Mouse (Mus musculus): ENCODE results near the gene Cradd. TPM values are rescaled to one million over a fixed set of nuclear protein-coding genes. Genes with fewer than 3 reads are reported as not detected.

The Cradd gene
- total and polyA plus RNA-seq, 3 experiments: 1.9 to 9.0 TPM; not detected in 1

- H3K36me3 ChIP-seq (ENCODE audit: control insufficient read depth in 1 of 2, insufficient read depth in 2 of 2, low read length in 2 of 2): peaks cover 0 to 6% of the 10 kb centered on the region in 2 experiments; a peak in 2 of 4 replicates
- no peaks in the 10 kb centered on the region for H3K9me3 ChIP-seq (replicated peaks; ENCODE audit: insufficient read depth, low read length)
- no peaks in the 10 kb centered on the region for H3K27me3 ChIP-seq (ENCODE audit: control insufficient read depth in 1 of 2, insufficient read depth in 2 of 2, low read length in 2 of 2)
- H3K79me2 ChIP-seq (ENCODE audit: control insufficient read depth, insufficient read depth, low read length, poor library complexity): no peaks in the 10 kb centered on the region
- peaks cover 4 to 9% of the 10 kb centered on the region in 2 experiments; a peak in 2 of 4 replicates for H3K4me1 ChIP-seq (ENCODE audit: control insufficient read depth in 1 of 2, insufficient read depth in 2 of 2, low read length in 2 of 2)
- H3K4me3 ChIP-seq (ENCODE audit: control insufficient read depth in 1 of 2, insufficient read depth in 1 of 2, low read depth in 2 of 2, low read length in 2 of 2): no peak overlapping the region
- TF ChIP-seq CTCF (IDR thresholded peaks at IDR 0.05 in 2 of 3, conservative IDR thresholded peaks at IDR 0.05 in 1 of 3; ENCODE audit: control insufficient read depth in 1 of 3, insufficient read depth in 1 of 3, low read depth in 2 of 3, low read length in 3 of 3, poor library complexity in 1 of 3, severe bottlenecking in 1 of 3) (no peak), SIN3A (IDR thresholded peaks at IDR 0.05; ENCODE audit: low read length) (no peak), UBTF (IDR thresholded peaks at IDR 0.05; ENCODE audit: borderline replicate concordance, insufficient read depth, low read depth, low read length) (no peak), NRF1 (IDR thresholded peaks at IDR 0.05; ENCODE audit: insufficient read depth, low read depth, low read length, poor library complexity, severe bottlenecking) (no peak), CHD1 (IDR thresholded peaks at IDR 0.05; ENCODE audit: low read depth, low read length) (no peak), POLR2AphosphoS2 (IDR thresholded peaks at IDR 0.05; ENCODE audit: low read length) (no peak), ZNF384 (IDR thresholded peaks at IDR 0.05; ENCODE audit: low read depth, low read length) (no peak), RCOR1 (IDR thresholded peaks at IDR 0.05; ENCODE audit: low read depth, low read length) (no peak), RAD21 (IDR thresholded peaks at IDR 0.05; ENCODE audit: low read depth, low read length) (no peak), MAFK (IDR thresholded peaks at IDR 0.05; ENCODE audit: borderline replicate concordance, low read depth, low read length) (no peak), ETS1 (IDR thresholded peaks at IDR 0.05; ENCODE audit: low read depth, low read length) (no peak), BHLHE40 (IDR thresholded peaks at IDR 0.05; ENCODE audit: borderline replicate concordance, low read depth, low read length) (no peak), POLR2AphosphoS5 (IDR thresholded peaks at IDR 0.05; ENCODE audit: borderline replicate concordance, low read depth, low read length) (no peak), ZMIZ1 (IDR thresholded peaks at IDR 0.05; ENCODE audit: low read depth, low read length) (no peak), GATA1 (IDR thresholded peaks at IDR 0.05; ENCODE audit: low read depth, low read length) (no peak), ZKSCAN1 (IDR thresholded peaks at IDR 0.05; ENCODE audit: low read depth, low read length) (no peak), E2F4 (IDR thresholded peaks at IDR 0.05; ENCODE audit: borderline replicate concordance, low read depth, low read length) (no peak), NELFE (IDR thresholded peaks at IDR 0.05; ENCODE audit: low read depth, low read length) (no peak), GABPA (IDR thresholded peaks at IDR 0.05; ENCODE audit: low read depth, low read length) (no peak)
- H3K27ac ChIP-seq (ENCODE audit: control insufficient read depth, low read depth, low read length): no peak overlapping the region
- no peak overlapping the region for H3K9ac ChIP-seq (ENCODE audit: control insufficient read depth, low read depth, low read length, poor library complexity, severe bottlenecking)
- no peak for DNase-seq (ENCODE audit: low read depth, low spot score)
Measured at GRCm38 (mm10) chr10:95225006-95225405, 98.9 kb downstream of the Cradd start.

- H3K27ac ChIP-seq (ENCODE audit: control insufficient read depth, low read depth, low read length): no peak overlapping the region
Measured at GRCm38 (mm10) chr10:95223211-95223610, 100.7 kb downstream of the Cradd start.

More at GRCm38 (mm10) chr10:95223211-95223610, 100.7 kb downstream of the Cradd start:
- H3K27me3 ChIP-seq (ENCODE audit: control insufficient read depth in 1 of 2, insufficient read depth in 2 of 2, low read length in 2 of 2): no peaks in the 10 kb centered on the region
- H3K79me2 ChIP-seq (ENCODE audit: control insufficient read depth, insufficient read depth, low read length, poor library complexity): no peaks in the 10 kb centered on the region
- no peak for TF ChIP-seq NRF1 (IDR thresholded peaks at IDR 0.05; ENCODE audit: insufficient read depth, low read depth, low read length, poor library complexity, severe bottlenecking)
- TF ChIP-seq USF1 (IDR thresholded peaks at IDR 0.05; ENCODE audit: low read depth, low read length): no peak
- no peak for TF ChIP-seq JUND (IDR thresholded peaks at IDR 0.05; ENCODE audit: low read depth, low read length)
- TF ChIP-seq MXI1 (IDR thresholded peaks at IDR 0.05; ENCODE audit: low read depth, low read length): no peak
- no peak for TF ChIP-seq MAZ (IDR thresholded peaks at IDR 0.05; ENCODE audit: low read depth, low read length)
- TF ChIP-seq RAD21 (IDR thresholded peaks at IDR 0.05; ENCODE audit: low read depth, low read length): no peak
- no peak for TF ChIP-seq ZC3H11A (IDR thresholded peaks at IDR 0.05; ENCODE audit: low read depth, low read length)
- TF ChIP-seq MYC (IDR thresholded peaks at IDR 0.05; ENCODE audit: low read depth, low read length): no peak
- TF ChIP-seq ZNF384 (IDR thresholded peaks at IDR 0.05; ENCODE audit: low read depth, low read length): no peak
- TF ChIP-seq ZMIZ1 (IDR thresholded peaks at IDR 0.05; ENCODE audit: low read depth, low read length): no peak
- no peak for TF ChIP-seq POLR2AphosphoS5 (IDR thresholded peaks at IDR 0.05; ENCODE audit: borderline replicate concordance, low read depth, low read length)
- no peak for TF ChIP-seq UBTF (IDR thresholded peaks at IDR 0.05; ENCODE audit: borderline replicate concordance, insufficient read depth, low read depth, low read length)
- TF ChIP-seq MAFK (IDR thresholded peaks at IDR 0.05; ENCODE audit: borderline replicate concordance, low read depth, low read length): no peak
- TF ChIP-seq E2F4 (IDR thresholded peaks at IDR 0.05; ENCODE audit: borderline replicate concordance, low read depth, low read length): no peak
- no peak for TF ChIP-seq CHD2 (IDR thresholded peaks at IDR 0.05; ENCODE audit: low read length)
- no peak for TF ChIP-seq MEF2A (IDR thresholded peaks at IDR 0.05; ENCODE audit: extremely low read depth, insufficient replicate concordance, low read depth, low read length, poor library complexity, severe bottlenecking)
- TF ChIP-seq POLR2AphosphoS2 (IDR thresholded peaks at IDR 0.05; ENCODE audit: low read length): no peak
- TF ChIP-seq TBP (IDR thresholded peaks at IDR 0.05; ENCODE audit: low read depth, low read length): no peak
- no peak for TF ChIP-seq RCOR1 (IDR thresholded peaks at IDR 0.05; ENCODE audit: low read depth, low read length)
- TF ChIP-seq USF2 (IDR thresholded peaks at IDR 0.05; ENCODE audit: borderline replicate concordance in 1 of 2, insufficient read depth in 1 of 2, low read depth in 1 of 2, low read length in 2 of 2): no peak
- H3K4me3 ChIP-seq (ENCODE audit: control insufficient read depth in 1 of 2, insufficient read depth in 1 of 2, low read depth in 2 of 2, low read length in 2 of 2): no peak overlapping the region
- H3K9ac ChIP-seq (ENCODE audit: control insufficient read depth, low read depth, low read length, poor library complexity, severe bottlenecking): no peak overlapping the region
- H3K9me3 ChIP-seq (replicated peaks; ENCODE audit: insufficient read depth, low read length): no peaks in the 10 kb centered on the region
- H3K36me3 ChIP-seq (ENCODE audit: control insufficient read depth in 1 of 2, insufficient read depth in 2 of 2, low read length in 2 of 2): peaks cover 0 to 6% of the 10 kb centered on the region in 2 experiments; a peak in 2 of 4 replicates
- H3K4me1 ChIP-seq (ENCODE audit: control insufficient read depth in 1 of 2, insufficient read depth in 2 of 2, low read length in 2 of 2): peaks cover 4 to 9% of the 10 kb centered on the region in 2 experiments; a peak in 2 of 4 replicates
- no peak for DNase-seq (ENCODE audit: low read depth, low spot score)
